Mouse (Mus musculus): ENCODE results near the gene Rad17.

Rad17 gene

DNA sequence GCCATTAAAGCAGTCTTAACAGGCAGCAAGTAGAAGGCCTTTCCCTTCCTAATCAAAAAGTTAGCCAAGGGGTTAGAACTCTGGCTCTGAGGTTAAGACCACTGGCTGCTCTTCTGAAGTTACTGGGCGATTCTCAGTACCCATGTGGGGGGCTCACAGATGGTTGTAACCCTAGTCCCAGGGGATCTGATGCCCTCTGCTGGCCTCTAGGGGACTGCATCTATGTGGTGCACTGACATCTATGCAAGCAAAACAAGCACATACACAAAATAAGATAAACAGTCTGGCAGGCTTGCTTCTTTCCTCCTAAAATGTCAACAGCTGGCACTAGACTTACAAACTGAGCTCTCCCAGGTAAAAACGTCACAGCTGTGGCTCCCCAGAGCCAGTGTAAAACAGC lies 37.9 kb downstream of the Rad17 start:
- DNase-seq = no peak

- DNase-seq = no peak
Observed at GRCm38 (mm10) chr13:100612251-100612650, 38.6 kb downstream of the Rad17 start.

DNA sequence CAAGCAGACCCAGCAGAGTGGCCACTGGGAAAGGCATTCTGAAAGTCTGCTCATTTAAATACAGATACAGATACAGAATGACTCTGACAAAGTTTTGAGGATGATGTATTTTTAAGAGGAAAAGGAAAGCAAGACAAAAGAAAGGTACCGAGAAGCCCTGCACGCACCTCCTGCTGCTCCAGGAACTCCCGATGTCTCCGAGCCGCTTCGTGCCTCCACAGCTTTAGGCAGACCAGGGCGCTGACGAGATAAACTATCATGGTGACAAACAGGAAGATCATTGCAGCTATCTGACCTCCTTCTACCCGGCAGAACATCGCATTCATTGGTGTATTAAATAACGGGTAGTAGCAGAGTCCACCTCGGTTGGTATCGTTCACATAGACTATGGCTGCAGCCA lies 39.6 kb downstream of the Rad17 start:
- DNase-seq = no peak

GRCm38 (mm10) chr13:100607756-100608155 lies 43.1 kb downstream of the Rad17 start:
- no peak for DNase-seq

GRCm38 (mm10) chr13:100605845-100606244 lies 45.0 kb downstream of the Rad17 start:
- DNase-seq = no peak

GRCm38 (mm10) chr13:100603738-100604095 lies 47.1 kb downstream of the Rad17 start:
- DNase-seq = no peak

DNA sequence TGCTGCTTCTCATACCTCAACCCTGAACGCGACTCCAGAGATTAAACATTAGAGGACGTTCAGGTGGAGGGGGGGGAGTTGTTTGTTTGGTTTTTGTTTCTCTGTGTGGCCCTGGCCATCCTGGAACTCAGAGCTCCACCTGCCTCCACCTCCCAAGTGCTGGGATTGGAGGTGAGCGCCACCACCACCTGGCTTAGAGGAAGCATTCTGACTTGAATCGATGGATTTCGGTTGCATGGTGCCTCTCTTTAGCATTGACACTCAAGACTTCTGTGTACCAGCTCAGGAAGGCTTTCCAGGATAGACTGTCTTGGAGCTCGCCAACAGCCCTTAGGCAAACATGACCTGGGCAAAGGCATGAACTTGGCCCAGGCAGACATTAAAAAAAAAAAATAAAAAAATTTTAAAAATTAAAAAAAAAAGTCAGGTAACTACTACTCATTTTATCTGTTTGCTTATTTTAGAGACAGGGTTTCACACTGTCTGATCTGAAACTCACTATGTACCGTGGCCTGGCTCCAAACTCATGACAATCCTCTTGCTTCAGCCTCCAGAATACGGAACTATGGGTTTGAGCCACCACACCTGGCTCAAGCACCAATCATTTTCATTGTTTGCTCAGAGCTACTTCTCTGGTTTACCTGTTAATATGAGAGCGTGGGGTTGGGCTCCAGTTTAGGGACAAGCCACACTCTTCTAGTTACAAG lies 47.7 kb downstream of the Rad17 start:
- no peak for DNase-seq

- peak; percentile 66 for DNase-seq
Observed at GRCm38 (mm10) chr13:100602239-100602902, 48.5 kb downstream of the Rad17 start.

DNA sequence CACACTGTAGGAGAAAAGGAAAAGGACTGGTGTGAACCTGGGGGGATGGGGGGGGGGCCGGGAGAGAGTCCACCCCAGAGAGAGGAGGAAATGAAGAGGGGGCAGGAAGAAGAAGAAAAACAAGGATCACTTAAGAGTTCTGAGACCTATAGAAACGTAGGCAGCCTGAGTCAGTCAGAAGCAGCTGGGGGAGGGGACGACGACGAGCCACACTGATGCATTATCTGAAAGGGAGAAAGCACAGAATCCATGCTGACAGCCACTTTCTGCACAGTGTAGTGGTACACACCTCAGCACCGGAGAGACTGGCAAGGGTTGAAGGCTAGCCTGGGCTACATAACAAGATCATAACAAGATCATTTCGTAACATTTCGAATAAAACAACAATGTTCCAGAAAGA lies 49.8 kb downstream of the Rad17 start:
- no peak for DNase-seq

- no peak for DNase-seq
Observed at GRCm38 (mm10) chr13:100600317-100600716, 50.5 kb downstream of the Rad17 start.

GRCm38 (mm10) chr13:100597284-100597683 lies 53.6 kb downstream of the Rad17 start:
- DNase-seq = no peak

DNA sequence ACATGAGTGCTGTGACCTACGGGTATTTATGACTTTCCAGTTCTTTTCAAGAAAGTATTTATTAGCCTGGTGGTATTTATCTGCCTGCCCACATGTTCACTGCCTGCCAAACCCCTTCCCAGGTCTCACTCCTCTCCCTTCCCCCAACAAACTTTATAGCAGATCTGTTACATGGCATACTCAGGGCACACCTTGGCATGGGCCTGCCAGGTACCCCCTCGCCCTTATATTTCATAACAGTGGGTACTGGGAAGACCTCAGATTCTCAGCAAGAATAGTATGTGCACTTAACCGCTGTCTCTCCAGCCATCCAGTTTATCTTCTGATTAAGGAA lies 55.3 kb downstream of the Rad17 start:
- DNase-seq = no peak

DNA sequence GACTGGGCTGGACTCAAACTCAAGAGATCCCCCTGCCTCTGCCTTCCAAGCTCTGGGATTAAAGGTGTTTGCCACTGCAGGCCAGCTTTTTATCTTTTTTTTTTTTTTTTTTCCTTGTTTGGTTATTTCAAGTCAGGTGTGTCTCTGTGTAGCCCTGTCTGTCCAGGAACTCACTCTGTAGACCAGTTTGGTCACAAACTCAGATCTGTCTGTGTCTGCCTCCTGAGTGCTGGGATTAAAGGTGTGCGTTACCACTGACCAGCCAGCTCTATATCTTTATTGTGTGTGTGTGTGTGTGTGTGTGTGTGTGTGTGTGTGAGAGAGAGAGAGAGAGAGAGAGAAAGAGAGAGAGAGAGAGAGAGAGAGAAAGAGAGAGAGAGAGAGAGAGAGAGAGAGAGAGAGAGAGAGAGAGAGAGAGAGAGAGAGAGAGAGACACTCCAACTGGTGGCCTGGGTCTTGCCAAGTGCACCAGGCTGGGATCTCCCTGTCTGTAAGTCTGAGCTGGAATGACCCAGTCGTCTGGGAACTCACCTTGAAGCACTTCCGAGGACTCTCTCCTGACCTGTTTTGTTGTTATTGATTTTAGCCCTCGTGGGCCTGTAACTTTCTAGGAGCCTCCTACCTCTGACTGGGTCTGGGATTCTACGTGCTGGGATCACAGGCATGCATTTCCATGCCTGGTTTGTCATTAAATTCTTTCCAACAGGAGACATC lies 55.9 kb downstream of the Rad17 start:
- DNase-seq = peak; percentile 19

DNA sequence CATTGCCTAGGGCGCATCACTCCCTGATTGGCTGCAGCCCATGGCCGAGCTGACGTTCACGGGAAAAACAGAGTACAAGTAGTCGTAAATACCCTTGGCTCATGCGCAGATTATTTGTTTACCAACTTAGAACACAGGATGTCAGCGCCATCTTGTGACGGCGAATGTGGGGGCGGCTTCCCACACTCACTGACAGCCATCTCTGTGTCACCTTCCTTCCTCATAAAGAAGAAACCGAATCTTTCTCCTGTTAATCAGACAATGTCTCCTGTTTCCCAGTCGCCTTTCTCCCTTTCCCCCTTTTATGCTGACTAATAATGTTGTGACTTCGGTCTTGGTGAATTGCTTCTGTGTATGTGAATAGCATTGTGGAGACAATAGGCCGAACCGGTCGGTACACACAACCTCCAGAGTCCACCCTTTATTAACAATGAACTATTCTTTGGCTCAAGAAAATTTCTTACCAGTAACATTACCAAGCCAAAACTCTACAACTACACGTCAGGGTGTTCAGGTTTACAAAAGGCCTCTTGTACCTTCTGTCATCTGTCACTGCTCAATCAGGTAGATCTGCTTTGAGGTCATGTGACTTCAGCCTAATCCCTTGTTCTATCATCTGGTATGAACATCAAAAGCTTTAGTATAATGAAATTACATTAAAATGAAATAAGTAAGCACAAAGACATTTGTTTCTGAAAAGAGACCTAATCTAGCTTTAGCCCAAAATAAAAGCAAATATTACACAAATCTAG lies 56.6 kb downstream of the Rad17 start:
- DNase-seq = peak; percentile 59

- DNase-seq = no peak
Observed at GRCm38 (mm10) chr13:100588646-100589045, 62.2 kb downstream of the Rad17 start.

- DNase-seq = no peak
Observed at GRCm38 (mm10) chr13:100582144-100582543, 68.7 kb downstream of the Rad17 start.

- peak; percentile 59 for DNase-seq
Observed at GRCm38 (mm10) chr13:100581701-100582100, 69.2 kb downstream of the Rad17 start.

- no peak for DNase-seq
Observed at GRCm38 (mm10) chr13:100579951-100580350, 70.9 kb downstream of the Rad17 start.

- DNase-seq = no peak
Observed at GRCm38 (mm10) chr13:100579220-100579619, 71.6 kb downstream of the Rad17 start.

DNA sequence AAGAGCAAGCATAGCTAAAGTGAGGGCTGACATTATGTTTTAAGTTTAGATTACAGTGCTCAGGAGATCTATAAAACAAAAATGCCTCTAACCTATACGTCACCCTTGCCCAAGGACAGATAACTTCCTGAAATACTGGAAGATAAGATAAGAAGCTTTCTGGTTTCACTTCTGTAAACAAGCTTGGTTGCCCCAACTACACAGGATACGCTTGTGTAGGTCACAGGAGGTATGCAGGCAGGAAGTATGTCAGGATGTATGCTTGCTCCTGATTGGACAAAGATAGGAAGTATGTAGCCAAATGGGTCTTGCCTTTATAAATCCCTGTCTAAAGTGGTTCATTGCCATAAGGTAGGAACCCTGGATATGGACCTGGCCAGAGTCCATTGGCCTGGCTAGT lies 74.9 kb downstream of the Rad17 start:
- no peak for DNase-seq

DNA sequence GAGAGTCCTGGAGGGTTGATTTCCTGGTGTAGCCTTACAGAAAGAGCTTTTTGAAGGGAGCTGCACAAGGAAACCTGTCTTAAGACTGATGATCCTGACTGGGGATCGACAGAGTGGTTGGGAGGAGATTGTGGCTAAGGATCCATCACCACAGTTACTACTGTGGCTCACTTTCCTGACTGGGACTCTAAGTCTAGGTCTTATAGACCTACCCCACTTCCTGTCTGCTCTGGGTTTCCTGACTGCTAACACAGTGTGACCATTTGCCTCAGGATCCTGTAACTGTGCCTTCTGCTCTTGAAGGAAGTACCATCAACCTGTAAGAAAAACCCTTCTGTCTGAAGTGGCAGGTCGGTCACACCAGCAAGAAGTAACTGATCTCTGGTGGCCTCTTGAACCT lies 80.1 kb downstream of the Rad17 start:
- DNase-seq = no peak

GRCm38 (mm10) chr13:100568359-100568758 lies 82.5 kb downstream of the Rad17 start:
- DNase-seq = no peak

All from kidney, adult 18-20 months (tissue).